Mouse (Mus musculus): Measurements from ENCODE around the gene Smarcal1.

DNA sequence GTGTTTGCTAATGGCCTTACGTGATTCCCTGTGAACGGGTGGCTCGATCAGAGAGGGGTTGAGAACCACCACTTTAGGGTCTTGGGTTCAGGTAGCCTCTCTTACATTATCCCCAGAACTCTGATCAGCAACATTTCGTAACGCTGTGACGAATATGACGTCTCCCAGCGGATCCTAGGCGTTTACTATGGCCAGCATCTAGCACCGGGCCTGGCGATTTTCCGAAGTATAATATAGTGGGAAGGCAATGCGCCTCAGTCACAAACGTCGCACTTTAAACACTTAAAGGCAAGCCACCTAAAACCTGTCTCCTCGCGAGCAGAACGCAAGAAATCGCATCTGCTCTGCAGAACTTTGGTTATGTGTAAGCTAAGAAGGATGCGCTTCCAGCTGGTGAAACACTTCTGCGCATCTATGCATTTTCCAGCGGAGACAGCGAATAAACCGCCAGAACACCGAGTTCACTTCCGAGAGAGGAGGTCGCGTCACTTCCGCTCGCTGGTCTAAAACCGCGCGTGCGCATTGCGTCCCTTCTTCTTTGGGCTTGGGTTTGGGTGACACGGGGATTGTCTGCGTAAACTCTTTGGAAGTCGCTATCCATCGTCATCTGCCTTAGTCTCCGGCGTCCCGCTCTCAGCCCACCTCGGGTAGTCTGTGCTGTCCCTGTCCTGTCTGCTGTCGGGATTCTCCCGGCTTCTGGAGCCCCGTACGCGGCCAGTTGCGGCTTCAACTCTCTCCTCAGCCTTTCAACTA, 57.8 kb downstream of the Smarcal1 start:
- TF ChIP-seq POLR2A (IDR thresholded peaks at IDR 0.05; ENCODE audit: extremely low read depth, insufficient read depth, low read length) (no peak), CTCF (IDR thresholded peaks at IDR 0.05; ENCODE audit: low read depth, low read length) (no peak)

Measured in liver, adult 2 months (tissue).